Mouse (Mus musculus): ENCODE data around the gene Dmap1.

DNA sequence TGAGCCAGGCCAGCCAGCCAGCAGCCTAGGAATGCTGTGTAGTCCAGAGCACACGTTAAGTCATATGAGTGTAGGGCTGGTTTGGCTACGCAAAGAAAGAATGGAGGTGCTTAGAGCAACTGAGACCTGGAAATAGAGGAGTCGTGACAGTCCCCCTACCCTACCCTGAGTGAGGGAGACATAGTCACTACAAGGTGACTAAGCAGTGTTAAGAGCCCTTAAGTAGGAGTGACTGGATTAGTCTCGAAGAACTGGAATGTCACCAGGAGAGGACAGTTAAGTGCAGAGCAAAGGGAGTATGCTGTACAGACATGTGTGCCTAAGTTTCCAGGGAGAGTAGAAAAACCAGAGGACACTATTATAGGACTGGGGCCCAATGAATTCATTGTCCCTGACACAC lies 45.9 kb downstream of the Dmap1 start:
- TF ChIP-seq BHLHE40 (IDR thresholded peaks at IDR 0.05; ENCODE audit: low read depth, low read length) (no peak), POLR2A (IDR thresholded peaks at IDR 0.05; ENCODE audit: low read depth, low read length) (no peak), USF1 (IDR thresholded peaks at IDR 0.05; ENCODE audit: low read depth, low read length) (no peak), CTCF (conservative IDR thresholded peaks at IDR 0.05 in 1 of 2, IDR thresholded peaks at IDR 0.05 in 1 of 2; ENCODE audit: low read depth in 2 of 2, low read length in 2 of 2) (no peak), EP300 (IDR thresholded peaks at IDR 0.05; ENCODE audit: low read length) (no peak), ZKSCAN1 (IDR thresholded peaks at IDR 0.05; ENCODE audit: borderline replicate concordance, low read depth, low read length) (no peak), ZC3H11A (IDR thresholded peaks at IDR 0.05; ENCODE audit: low read depth, low read length) (no peak), MYC (IDR thresholded peaks at IDR 0.05; ENCODE audit: low read depth, low read length) (no peak), JUND (conservative IDR thresholded peaks at IDR 0.05; ENCODE audit: low read depth, low read length) (no peak), TCF12 (IDR thresholded peaks at IDR 0.05; ENCODE audit: low read depth, low read length) (no peak), MEF2A (IDR thresholded peaks at IDR 0.05; ENCODE audit: borderline replicate concordance, low read depth, low read length) (no peak), GABPA (IDR thresholded peaks at IDR 0.05; ENCODE audit: insufficient replicate concordance, low read depth, low read length) (no peak), MAX (IDR thresholded peaks at IDR 0.05; ENCODE audit: low read length) (no peak), SMC3 (IDR thresholded peaks at IDR 0.05; ENCODE audit: low read depth, low read length) (no peak)
